Mouse (Mus musculus): Measurements from ENCODE around the gene Tor4a. TPM values are rescaled to one million over a fixed set of nuclear protein-coding genes. Genes with fewer than 3 reads are reported as not detected.
A peak's percentile ranks its signal among the peaks of the same experiment; 100 is the strongest.

Tor4a gene
- polyA plus RNA-seq, 1 experiment from 2014 or later, result 2.2 TPM

- Histone ChIP-seq H3K9me3 (no peaks in the 10 kb centered on the region), H3K4me1 (peaks cover 85% of the 10 kb centered on the region), H3K27ac (replicated peaks) (peak overlapping the region; percentile 88), H3K27me3 (replicated peaks; ENCODE audit: low read depth, poor library complexity, severe bottlenecking) (peaks cover 96% of the 10 kb centered on the region), H3K4me3 (peak overlapping the region; percentile 66), H3K36me3 (replicated peaks) (peaks cover 8% of the 10 kb centered on the region)
- DNase-seq (ENCODE audit: low spot score), result peak; percentile 32
- WGBS, result under 1% methylated on average over 17 of the region's 17 CpGs
Observed at GRCm38 (mm10) chr2:25181891-25182397, 14.7 kb downstream of the Tor4a start.

- H3K9me3 ChIP-seq, result no peaks in the 10 kb centered on the region
- peaks cover 87% of the 10 kb centered on the region for H3K4me1 ChIP-seq
- peak overlapping the region; percentile 66 for H3K4me3 ChIP-seq
- under 1% methylated on average over 100 of the region's 100 CpGs for WGBS
- peaks cover 99% of the 10 kb centered on the region for H3K27me3 ChIP-seq (replicated peaks; ENCODE audit: low read depth, poor library complexity, severe bottlenecking)
- H3K27ac ChIP-seq (replicated peaks), result peak overlapping the region; percentile 88
- H3K36me3 ChIP-seq (replicated peaks), result peaks cover 8% of the 10 kb centered on the region
- DNase-seq (ENCODE audit: low spot score), result peak; percentile 74
Observed at GRCm38 (mm10) chr2:25180973-25181890, 15.5 kb downstream of the Tor4a start.

DNA sequence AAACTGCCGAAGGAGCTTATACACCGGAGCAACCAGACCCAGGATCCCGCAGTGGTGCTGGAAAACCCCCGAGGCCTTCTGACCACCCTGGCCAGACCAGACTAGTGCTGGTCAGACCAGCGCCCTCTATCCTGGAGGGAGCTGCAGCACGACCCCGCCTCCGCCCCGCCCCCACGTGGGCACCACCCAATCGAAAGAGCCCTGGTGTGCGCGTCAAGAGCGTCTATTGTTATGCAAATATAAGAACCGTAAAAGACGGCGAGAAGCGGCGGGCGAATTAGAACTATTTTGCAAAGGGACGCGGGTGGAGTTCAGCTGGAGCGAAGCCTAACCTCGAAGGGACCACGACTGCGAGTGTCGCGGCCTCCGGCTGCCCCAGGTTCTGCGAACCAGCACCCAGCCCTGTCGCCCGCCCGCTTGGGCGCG, 16.2 kb downstream of the Tor4a start, which contains the start of gene Nrarp:
Nrarp (plus strand) TSS at position 281 of the 426 bp plus-strand sequence.
- Histone ChIP-seq H3K27me3 (replicated peaks; ENCODE audit: low read depth, poor library complexity, severe bottlenecking) (peaks cover 97% of the 10 kb centered on the region), H3K27ac (replicated peaks) (peak within 1 kb of the TSS; percentile 88), H3K9me3 (no peaks in the 10 kb centered on the region), H3K4me3 (peak within 1 kb of the TSS; percentile 66), H3K36me3 (replicated peaks) (peaks cover 8% of the 10 kb centered on the region), H3K4me1 (peaks cover 87% of the 10 kb centered on the region)
- under 1% methylated on average over 35 of the region's 35 CpGs for WGBS
- DNase-seq (ENCODE audit: low spot score), result peak; percentile 94

DNA sequence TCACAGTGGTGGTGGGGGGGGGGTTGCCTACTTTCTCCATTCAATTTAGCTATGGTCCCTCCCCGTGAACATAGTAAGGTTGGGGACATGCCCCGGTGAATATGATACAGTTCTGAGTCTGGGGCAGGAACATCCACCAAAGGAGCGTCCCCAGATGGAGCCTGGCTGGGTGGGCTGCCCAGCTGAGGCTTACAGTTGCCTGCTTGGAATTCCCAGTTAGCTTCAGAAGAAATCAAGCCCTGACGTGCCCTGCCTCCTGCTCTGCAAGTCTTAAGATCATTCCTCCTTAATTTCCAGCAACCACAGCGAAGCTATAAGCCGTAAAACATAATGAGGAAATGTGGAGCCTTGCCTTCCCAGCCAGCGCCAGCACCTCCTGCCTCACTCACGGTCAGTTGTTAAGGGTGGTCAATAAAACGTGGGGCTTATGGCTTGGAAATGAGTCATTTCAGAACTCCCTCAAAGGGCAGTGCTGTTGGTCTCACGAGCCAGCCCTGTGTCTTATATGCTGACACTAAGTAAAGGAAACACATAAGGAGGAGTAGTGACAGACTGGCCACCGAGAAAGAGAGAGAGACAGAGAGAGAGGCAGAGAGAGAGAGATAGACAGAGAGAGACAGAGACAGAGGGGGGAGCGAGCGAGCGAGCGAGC, 17.0 kb downstream of the Tor4a start:
- Histone ChIP-seq H3K36me3 (replicated peaks) (peaks cover 8% of the 10 kb centered on the region), H3K9me3 (no peaks in the 10 kb centered on the region), H3K27ac (replicated peaks) (peak overlapping the region; percentile 73), H3K27me3 (replicated peaks; ENCODE audit: low read depth, poor library complexity, severe bottlenecking) (peaks cover 91% of the 10 kb centered on the region), H3K4me1 (peaks cover 87% of the 10 kb centered on the region), H3K4me3 (peak overlapping the region; percentile 66)
- DNase-seq (ENCODE audit: low spot score), result no peak
- 48% methylated on average over 15 of the region's 15 CpGs for WGBS

- H3K4me1 ChIP-seq, result peaks cover 81% of the 10 kb centered on the region
- H3K36me3 ChIP-seq (replicated peaks), result no peaks in the 10 kb centered on the region
- DNase-seq (ENCODE audit: low spot score), result peak; percentile 32
- peak overlapping the region; percentile 77 for H3K27ac ChIP-seq (replicated peaks)
- H3K9me3 ChIP-seq, result no peaks in the 10 kb centered on the region
- H3K27me3 ChIP-seq (replicated peaks; ENCODE audit: low read depth, poor library complexity, severe bottlenecking), result peaks cover 79% of the 10 kb centered on the region
- 24% methylated on average over 10 of the region's 10 CpGs for WGBS
- peak overlapping the region; percentile 39; the same call in 1 of the 2 replicates for H3K4me3 ChIP-seq
Observed at GRCm38 (mm10) chr2:25178285-25178972, 18.3 kb downstream of the Tor4a start.

DNA sequence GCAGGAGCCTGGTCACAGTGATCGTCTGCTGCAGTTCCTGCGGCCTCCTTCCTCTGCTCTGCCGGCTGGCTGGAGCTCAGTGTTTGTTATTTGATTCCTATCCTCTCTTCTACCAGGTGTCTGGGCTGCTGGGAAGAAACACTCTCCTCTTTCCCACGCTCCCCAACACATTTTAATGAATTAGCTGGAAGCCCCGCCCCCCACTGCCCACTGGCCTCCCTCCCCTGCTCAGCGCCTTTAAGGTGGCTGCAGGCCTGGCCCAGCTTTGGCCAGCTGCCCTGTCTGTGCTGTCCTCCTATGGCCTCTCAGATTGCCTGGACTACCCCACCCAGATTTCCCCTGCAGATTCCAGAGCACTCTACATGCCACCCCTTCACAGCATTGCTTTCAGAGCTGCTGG, 19.0 kb downstream of the Tor4a start:
- Histone ChIP-seq H3K27me3 (replicated peaks; ENCODE audit: low read depth, poor library complexity, severe bottlenecking) (peaks cover 71% of the 10 kb centered on the region), H3K27ac (replicated peaks) (peak overlapping the region; percentile 77), H3K4me1 (peaks cover 80% of the 10 kb centered on the region), H3K36me3 (replicated peaks) (no peaks in the 10 kb centered on the region), H3K9me3 (no peaks in the 10 kb centered on the region), H3K4me3 (peak overlapping the region; percentile 39; the same call in 1 of the 2 replicates)
- 7% methylated on average over 6 of the region's 6 CpGs for WGBS
- peak; percentile 58 for DNase-seq (ENCODE audit: low spot score)

DNA sequence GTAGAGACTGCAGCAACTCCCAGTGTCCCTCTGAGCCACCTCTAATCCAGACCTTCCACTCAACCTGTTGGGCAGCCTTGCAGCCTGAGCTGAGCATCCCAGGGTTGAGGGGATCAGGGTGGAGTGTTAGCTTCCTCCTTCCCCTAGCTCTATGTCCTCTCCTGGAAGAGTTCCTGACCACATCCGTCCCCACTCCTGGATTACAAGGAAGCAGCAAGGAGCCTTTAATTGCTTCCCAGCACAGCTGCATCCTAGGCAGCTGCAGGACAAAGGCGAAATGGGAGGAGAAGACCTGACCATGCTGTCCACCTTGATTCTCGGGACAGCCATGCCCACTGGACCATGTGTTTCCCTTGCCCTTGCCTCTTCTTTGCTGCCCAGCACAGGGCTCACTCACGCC, 19.6 kb downstream of the Tor4a start:
- Histone ChIP-seq H3K27ac (replicated peaks) (peak overlapping the region; percentile 77), H3K4me3 (peak overlapping the region; percentile 39; the same call in 1 of the 2 replicates), H3K9me3 (no peaks in the 10 kb centered on the region), H3K27me3 (replicated peaks; ENCODE audit: low read depth, poor library complexity, severe bottlenecking) (peaks cover 65% of the 10 kb centered on the region), H3K4me1 (peaks cover 82% of the 10 kb centered on the region), H3K36me3 (replicated peaks) (no peaks in the 10 kb centered on the region)
- no peak for DNase-seq (ENCODE audit: low spot score)
- 34% methylated on average over 4 of the region's 4 CpGs for WGBS

DNA sequence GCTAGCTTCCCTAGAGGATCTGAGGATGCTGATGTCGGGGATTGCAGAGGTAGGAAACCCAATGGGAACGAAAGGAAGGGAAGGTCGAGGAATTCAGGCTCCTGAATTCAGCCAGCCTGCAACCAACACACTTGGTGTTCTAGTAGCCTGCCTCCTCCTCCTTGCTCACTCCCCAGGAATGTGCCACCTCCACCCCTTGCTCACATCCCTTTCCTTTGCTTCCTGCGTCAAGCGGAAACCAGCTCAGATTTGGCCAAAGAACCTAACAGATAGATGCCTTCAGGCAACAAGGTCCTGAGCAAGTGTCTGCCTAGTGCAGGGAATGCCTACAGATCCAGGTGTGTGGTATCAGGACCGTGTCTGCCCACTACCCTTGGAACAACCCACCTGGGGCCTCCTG, 20.1 kb downstream of the Tor4a start:
- Histone ChIP-seq H3K4me1 (peaks cover 80% of the 10 kb centered on the region), H3K27ac (replicated peaks) (peak overlapping the region; percentile 77), H3K4me3 (peak overlapping the region; percentile 39; the same call in 1 of the 2 replicates), H3K9me3 (no peaks in the 10 kb centered on the region), H3K27me3 (replicated peaks; ENCODE audit: low read depth, poor library complexity, severe bottlenecking) (peaks cover 61% of the 10 kb centered on the region), H3K36me3 (replicated peaks) (no peaks in the 10 kb centered on the region)
- 61% methylated on average over 6 of the region's 6 CpGs for WGBS
- no peak for DNase-seq (ENCODE audit: low spot score)

GRCm38 (mm10) chr2:25175690-25176078, 21.0 kb downstream of the Tor4a start:
- no peak overlapping the region for H3K4me3 ChIP-seq
- peaks cover 52% of the 10 kb centered on the region for H3K27me3 ChIP-seq (replicated peaks; ENCODE audit: low read depth, poor library complexity, severe bottlenecking)
- no peak overlapping the region for H3K27ac ChIP-seq (replicated peaks)
- peaks cover 77% of the 10 kb centered on the region for H3K4me1 ChIP-seq
- H3K9me3 ChIP-seq, result no peaks in the 10 kb centered on the region
- no peaks in the 10 kb centered on the region for H3K36me3 ChIP-seq (replicated peaks)
- WGBS, result 78% methylated on average over 4 of the region's 4 CpGs
- DNase-seq (ENCODE audit: low spot score), result no peak

DNA sequence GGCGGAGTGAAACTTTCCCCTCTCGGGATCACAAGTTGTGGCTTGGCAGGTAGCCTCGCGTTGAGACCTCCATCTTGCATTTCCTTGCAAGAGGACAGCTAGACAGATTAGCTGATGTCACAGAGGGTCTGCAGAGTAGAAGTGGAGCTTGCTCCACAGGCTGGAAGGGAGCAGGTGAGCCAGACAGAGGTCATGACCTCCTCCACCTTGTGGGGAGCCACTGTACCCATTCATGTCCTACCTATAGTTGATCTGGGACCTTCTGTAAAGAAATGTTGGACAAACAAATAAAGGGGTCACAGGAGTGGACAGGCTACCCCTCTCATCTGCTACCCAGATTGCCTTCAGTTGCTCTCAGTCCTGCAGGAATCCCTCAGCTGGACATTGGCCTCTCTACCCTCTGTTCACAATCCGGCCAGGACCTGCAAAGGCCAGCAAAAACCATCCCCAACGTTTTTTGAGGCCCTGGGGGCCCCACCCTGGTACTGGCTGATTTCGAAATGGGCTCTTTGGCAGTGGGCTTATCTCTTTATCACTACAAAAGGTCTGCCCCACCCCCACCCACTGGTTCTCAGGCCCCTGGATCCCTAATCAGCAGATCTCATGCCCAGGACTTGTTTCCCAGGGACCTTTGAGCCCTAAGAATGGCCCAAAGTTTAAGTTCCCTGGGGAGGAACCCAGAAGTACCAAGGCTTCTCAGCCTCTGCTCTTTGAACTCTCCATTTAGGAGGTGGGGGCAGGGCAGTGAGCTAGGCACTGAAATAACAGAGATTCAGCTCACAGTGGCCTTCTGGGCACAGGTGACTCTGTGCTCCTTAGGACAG, 21.6 kb downstream of the Tor4a start:
- peaks cover 79% of the 10 kb centered on the region for H3K4me1 ChIP-seq
- H3K27me3 ChIP-seq (replicated peaks; ENCODE audit: low read depth, poor library complexity, severe bottlenecking), result peaks cover 46% of the 10 kb centered on the region
- H3K4me3 ChIP-seq, result no peak overlapping the region
- H3K9me3 ChIP-seq, result no peaks in the 10 kb centered on the region
- H3K36me3 ChIP-seq (replicated peaks), result no peaks in the 10 kb centered on the region
- H3K27ac ChIP-seq (replicated peaks), result no peak overlapping the region
- DNase-seq (ENCODE audit: low spot score), result no peak
- WGBS, result 57% methylated on average over 7 of the region's 7 CpGs

GRCm38 (mm10) chr2:25173821-25174220, 22.9 kb downstream of the Tor4a start:
- no peak overlapping the region for H3K27ac ChIP-seq (replicated peaks)
- WGBS, result 89% methylated on average over 4 of the region's 4 CpGs
- no peaks in the 10 kb centered on the region for H3K36me3 ChIP-seq (replicated peaks)
- no peak for DNase-seq (ENCODE audit: low spot score)
- H3K27me3 ChIP-seq (replicated peaks; ENCODE audit: low read depth, poor library complexity, severe bottlenecking), result peaks cover 34% of the 10 kb centered on the region
- no peak overlapping the region for H3K4me3 ChIP-seq
- H3K9me3 ChIP-seq, result no peaks in the 10 kb centered on the region
- H3K4me1 ChIP-seq, result peaks cover 81% of the 10 kb centered on the region

Measured in embryonic facial prominence, embryonic 10.5 days (tissue).